Mouse (Mus musculus) layer of hippocampus, adult 18-20 months (tissue): ENCODE measurements at regions not wholly inside any gene's neighbourhood (a gene's known extent, or its start where the extent isn't known, plus 50 kb on each side); places are given as distances from the start of the nearest gene placed in this dataset.

Experiments used
- microRNA-seq, 2 experiments: library from miRNA; unstranded; fragments of <30 nt; microRNA quantifications; one replicate each; pipeline ENCODE4 v1.2.0; 2021

Small RNA genes lying in the stretch of these regions (microRNA-seq; reads per million reads assigned to microRNA genes)
- gene Mir6343: 0 reads per million in 2 experiments
